Mouse (Mus musculus): ENCODE measurements around the gene Dbil5.

- TF ChIP-seq GATA1 (IDR thresholded peaks at IDR 0.05; ENCODE audit: low read length) (no peak), TAL1 (IDR thresholded peaks at IDR 0.05; ENCODE audit: low read length) (no peak)
These were observed 573 bp upstream of the Dbil5 start for GRCm38 (mm10) chr11:76216681-76217389.
